Mouse (Mus musculus) embryonic fibroblast, embryonic 13.5 days (primary cell): Measurements from ENCODE around the gene 3110009E18Rik.

ENCODE experiments used
- CTCF ChIP-seq: IDR thresholded peaks from 2 replicates; pipeline ENCODE4 v1.5.1; 2011; ENCODE audit warnings: mild to moderate bottlenecking, control low read depth, low read length, moderate library complexity, borderline replicate concordance; ENCODE audit not compliant: insufficient read depth
- POLR2A ChIP-seq: IDR thresholded peaks from 2 replicates; pipeline ENCODE4 v1.6.1; 2011; ENCODE audit warnings: low read depth, mild to moderate bottlenecking, control low read depth, low read length, moderate library complexity

GRCm38 (mm10) chr1:120072900-120073299, 48.1 kb upstream of the 3110009E18Rik start:
- no peak for TF ChIP-seq POLR2A
- TF ChIP-seq CTCF = no peak
